Mouse (Mus musculus) urinary bladder, adult 18-20 months (tissue): ENCODE data around the gene Ugt1a5.

Source experiments
- DNase-seq, 2 experiments: peaks; one replicate each; pipeline ENCODE4 v3.0.0; 2022; ENCODE audit warnings: low spot score in 2 of 2, mixed read lengths in 2 of 2

Gene Ugt1a5

DNA sequence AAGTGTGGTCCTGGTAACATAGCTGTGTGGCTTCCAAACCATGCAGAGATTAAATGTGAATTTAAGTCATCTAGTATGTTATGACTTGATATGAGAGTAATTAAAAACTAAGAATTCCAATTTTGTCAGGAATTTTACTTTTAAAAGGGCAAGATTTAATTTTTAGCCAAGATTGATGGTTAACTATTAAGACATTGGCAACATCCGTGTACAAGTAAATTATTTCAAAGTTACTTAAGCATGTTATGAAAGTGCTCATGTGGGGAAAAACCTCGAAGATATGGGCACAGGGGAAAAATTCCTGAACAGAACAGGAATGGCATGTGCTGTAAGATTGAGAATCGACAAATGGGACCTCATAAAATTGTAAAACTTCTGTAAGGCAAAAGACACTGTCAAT, 31.6 kb downstream of the Ugt1a5 start:
- no peak for DNase-seq

DNA sequence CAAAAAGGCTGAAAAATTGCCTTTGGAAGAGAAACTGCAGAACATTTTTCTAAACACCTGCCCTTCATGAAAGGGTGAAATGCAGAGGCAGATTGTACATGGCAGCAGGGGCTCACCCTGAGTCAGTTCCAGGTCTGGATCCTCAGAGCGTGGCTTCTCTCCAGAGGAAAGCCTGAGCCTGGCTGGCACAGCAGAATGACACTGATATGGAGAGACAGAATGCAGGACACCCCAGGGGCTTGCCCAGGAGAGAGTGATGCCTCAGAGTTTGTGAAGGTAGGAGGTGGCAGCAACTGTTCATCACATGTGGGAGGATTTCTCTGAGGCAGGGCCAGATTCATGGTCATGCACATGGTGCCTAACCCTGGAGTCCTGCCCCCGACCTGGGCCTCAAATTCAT, 34.2 kb downstream of the Ugt1a5 start:
- DNase-seq = no peak

DNA sequence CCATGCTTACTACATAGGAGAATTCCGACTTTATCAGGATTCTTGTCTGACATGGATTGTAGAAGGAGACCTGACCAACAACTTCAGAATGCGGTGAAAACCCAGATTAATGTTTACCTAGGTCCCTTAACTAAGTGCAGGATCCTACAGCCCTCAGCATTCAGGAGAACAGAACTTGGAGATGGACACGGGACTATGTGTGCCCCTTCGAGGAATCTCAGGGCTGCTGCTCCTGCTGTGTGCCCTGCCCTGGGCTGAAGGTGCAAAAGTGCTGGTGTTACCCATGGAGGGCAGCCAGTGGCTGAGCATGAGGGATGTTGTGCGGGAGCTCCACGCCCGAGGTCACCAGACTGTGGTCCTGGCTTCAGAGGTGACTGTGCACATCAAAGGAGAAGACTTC, 34.6 kb downstream of the Ugt1a5 start, which contains the start of gene Ugt1a2:
TSS of gene Ugt1a2 (plus strand) at position 146 of the 400 bp plus-strand sequence.
- DNase-seq = no peak

DNA sequence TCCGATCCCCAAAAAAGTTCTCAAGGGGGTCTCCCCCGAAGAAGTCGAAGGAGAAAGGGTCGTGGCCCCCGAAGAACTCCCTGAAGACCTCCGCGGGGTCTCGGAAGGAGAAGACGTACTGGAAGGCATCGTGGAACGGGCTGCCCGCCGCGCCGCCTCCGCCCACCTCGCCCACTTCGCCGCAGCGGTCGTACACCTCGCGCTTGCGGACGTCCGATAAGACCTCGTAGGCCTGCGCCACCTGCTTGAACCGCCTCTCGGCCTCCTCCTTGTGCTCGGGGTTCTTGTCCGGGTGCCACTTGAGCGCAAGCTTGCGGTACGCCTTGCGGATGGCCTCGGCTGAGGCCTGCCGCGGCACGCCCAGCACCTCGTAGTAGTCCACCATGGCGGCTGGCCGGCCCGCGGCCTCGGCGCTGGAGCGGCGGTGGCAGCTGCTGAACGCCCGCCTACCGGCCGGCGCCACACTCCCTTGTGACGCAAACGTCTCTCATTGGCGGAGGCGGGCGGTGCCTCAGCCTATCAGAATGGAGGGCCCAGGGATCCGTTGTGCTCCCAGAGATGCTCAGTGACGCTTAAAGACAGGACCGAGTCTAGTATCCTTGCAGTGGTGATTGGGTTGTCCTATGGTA, 39.6 kb downstream of the Ugt1a5 start, which contains the start of gene Dnajb3:
TSS of gene Dnajb3 (minus strand) at position 489 of the 629 bp plus-strand sequence.
- no peak for DNase-seq

DNA sequence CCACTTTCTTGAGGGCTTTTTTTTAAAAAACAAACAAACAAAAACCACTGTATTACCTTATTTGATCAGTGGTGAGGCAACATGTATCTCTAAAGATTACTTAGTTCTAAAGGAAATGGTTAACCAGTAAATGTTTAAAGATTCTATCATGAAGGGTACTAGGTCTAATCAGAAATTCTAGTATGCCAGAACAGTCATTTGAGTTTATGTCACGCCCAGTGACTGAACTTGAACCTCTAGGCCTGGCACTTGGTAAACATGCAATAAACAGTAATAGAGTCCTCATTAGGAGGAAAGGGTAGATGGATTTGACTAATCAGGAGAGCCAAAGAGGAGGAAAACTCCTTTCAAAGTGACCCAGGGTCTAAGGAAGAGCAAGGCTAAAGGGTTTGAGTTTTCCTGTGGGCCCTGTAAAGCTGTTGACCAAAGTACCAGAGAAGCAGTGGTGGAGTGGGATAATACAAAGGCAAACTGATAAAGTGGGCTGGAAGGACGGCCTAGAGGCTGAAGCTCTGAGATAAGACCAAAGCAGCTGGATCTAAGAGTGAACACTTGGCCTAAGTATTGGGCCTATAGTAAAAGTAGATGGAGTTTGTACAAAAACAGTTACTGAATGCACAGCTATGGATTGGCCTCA, 41.1 kb downstream of the Ugt1a5 start:
- no peak for DNase-seq

DNA sequence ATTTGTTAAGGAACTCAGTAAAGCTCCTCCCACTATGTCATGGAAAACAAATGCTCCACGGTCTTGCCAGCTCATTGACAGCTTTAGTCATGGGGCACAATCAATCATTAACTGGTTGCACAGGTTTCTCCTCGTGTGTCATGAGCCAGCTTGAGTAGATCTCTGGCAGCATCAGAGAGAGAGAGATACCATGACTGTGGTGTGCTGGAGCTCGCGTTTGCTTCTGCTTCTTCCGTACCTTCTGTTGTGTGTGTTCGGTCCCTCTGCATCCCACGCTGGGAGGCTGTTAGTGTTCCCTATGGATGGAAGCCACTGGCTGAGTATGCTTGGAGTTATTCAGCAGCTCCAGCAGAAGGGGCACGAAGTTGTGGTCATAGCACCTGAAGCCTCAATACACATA, 46.0 kb downstream of the Ugt1a5 start, which contains the start of gene Ugt1a1:
TSS of gene Ugt1a1 (plus strand) at position 148 of the 400 bp plus-strand sequence.
- DNase-seq = peak; percentile 66 to 84

DNA sequence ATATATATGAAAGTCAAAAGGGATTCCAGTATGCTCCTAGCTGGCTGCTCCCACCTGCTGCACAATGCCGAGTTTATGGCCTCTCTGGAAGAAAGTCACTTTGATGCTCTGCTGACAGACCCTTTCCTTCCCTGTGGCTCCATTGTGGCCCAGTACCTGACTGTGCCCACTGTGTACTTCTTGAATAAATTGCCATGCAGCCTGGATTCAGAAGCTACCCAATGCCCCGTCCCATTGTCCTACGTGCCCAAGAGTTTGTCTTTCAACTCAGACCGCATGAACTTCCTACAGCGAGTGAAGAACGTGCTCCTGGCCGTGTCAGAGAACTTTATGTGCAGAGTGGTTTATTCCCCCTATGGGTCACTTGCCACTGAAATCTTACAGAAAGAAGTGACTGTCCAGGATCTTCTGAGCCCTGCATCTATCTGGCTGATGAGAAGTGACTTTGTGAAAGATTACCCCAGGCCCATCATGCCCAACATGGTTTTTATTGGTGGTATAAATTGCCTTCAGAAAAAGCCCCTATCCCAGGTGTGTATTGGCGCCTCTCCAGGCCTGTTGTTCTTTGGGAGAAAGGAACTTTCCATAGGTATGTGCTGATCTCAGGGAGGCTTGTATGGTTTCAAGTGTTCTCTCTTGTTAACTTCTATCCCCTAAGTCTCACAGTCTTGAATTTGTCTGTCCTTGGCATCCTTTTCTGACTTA, 46.7 kb downstream of the Ugt1a5 start:
- no peak for DNase-seq

DNA sequence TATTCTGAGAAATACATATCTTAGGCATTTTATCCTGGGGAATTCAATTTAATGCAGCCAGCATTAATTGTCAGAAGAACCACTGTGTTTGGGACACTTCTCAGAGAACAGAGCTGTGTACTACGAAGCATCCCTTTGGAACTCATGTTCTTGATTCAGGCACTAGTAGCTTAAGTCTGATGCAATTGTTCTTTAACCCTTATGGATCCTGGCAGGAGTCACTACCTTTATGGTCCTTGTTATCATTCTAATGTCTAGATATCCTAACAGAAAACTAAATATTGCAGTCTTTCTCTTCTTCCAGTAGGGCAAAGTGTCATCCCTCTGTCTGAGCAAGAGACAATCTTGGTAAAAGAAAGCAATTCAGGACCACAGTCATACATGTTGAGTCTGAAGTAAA, 47.2 kb downstream of the Ugt1a5 start:
- no peak for DNase-seq

DNA sequence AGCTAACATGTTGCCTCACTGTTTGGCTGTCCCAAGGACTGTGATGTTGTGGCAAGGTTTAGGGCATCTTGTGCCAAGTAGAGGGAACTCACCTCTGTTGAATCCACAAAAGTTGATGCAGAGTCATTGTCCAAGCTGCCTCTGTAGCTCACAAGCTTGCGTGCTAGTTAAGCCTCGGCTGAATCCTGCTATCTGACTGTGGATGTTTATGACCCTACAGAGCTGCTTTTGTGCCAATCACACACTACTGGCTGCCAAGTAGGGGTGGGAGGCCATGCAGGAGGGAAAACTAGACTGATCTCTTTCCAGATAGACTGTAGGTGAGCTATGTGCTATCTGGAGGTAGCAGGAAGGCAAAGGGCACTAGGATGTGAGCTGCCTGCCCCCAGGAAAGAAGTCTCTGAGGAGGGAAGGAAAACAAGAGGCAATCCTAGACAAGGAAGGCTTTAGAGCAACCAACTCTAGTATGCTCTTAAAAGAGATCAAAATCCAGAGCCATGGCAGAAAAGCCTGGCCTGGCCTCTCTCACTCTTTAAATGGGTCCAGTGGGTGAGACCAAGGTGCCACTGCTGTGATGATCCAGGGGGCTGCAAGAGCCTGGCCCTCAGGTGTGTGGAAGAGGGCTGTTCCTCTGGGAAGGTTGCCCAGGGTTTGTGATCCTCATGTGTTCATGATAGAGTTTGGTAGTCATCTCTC, 48.1 kb downstream of the Ugt1a5 start:
- DNase-seq = no peak

DNA sequence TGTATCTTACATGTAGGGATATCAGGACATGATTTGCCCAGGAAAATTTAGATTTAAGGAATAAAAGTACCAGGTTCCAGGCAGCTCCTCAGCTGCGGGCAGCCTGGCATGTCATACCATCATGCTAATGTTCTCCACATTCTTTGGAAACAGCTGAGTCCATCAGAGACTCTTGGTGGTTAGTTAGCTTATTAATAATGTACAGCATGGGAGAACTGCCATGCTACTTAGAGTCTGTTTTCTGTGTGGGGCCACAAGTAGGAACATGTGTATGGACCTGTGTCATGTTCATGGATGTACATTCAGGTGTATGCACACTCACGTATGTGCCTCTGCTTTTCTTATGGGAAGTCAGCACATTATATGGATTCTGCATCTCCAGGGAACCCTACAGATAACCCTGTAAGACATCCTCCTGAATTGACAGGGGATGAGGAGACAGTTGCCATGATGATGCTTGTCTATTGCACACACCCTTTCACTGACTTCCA, 48.7 kb downstream of the Ugt1a5 start:
- no peak for DNase-seq

DNA sequence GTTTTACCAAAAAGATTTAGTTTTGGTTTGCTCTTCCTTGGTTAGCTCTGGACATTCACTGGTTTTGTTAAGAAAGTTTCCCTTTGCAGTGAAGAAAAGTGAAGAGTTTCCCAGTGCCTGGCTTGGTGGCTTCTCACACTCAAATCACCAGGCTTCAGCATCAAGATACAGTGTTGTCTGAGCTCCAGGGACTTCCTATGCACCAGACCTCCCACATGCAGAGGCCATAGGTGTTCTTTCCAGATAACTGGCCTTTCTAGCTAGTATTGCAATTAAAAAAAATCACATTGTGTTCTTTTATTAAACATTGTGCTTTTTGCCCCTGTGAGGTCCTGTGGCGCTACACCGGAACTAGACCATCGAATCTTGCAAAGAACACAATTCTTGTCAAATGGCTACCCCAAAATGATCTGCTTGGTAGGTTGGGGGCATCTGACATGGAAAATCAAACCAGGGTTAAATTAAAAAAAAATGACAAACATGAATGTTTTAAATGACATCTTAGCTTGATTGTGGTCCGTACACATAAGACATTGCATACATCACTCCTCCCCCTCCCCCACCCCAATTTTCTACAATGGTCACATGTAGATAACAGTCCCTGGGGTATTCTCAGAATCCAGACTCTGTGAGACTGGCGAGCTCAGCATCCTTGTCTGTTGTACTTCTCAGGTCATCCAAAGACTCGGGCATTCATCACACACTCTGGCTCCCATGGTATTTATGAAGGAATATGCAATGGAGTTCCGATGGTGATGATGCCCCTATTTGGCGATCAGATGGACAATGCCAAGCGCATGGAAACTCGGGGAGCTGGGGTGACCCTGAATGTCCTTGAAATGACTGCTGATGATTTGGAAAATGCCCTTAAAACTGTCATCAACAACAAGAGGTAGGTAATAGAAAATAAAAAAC, 49.9 kb downstream of the Ugt1a5 start:
- no peak for DNase-seq

DNA sequence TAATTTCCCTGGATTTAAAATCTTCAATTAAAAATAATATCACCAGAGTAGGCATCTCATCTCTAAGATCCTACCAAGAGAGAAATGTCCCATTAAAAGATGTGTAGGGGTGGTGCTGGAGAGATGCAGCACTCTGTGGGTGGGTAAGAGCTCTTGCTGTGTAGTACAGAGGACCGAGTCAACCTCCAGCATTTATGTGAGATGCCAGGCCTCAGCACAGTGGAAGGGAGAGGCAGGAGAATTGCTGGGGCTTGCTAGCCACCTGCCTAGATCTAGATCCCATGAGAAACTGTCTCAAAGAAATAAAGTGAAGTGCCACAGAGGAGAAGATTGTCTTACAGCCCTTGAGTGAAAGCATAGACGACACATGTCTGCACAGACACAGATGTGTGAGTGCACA, 50.7 kb downstream of the Ugt1a5 start:
- DNase-seq = no peak

DNA sequence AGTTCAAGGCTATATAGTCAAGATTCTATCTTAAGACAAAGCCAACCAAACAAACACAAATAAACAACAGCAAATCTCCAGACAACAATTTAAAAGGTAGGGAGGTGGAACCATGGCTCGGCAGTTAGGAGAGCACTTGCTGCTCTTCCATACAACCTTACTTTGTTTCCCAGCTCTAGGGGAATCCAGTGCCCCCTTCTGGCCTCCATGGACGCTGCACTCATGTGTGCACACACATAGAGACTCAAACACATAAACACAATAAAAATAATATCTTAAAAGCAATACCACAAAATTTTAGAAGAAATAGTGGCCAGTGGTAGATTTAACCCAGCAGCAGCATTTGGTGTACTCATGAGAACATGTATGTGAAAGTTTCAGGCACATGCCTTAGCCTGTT, 51.3 kb downstream of the Ugt1a5 start:
- DNase-seq = no peak

DNA sequence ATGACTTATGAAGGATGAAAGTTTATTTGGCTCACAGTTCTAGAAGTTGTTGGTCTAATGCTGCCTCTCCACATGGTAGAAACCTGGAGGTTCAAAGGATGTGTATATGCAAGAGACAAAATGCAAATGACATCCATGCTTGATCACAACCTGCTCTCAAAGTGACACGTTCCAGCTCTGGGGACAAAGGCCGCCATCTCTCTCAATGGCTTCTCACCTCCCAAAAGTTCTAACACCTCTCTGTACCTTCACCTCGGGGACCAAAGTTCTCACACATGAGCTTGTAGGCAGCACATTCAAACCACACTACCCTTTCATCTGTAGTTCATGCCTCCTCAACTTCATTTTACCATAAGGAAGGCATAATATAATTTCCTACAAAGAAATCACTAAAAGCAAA, 51.8 kb downstream of the Ugt1a5 start:
- no peak for DNase-seq

DNA sequence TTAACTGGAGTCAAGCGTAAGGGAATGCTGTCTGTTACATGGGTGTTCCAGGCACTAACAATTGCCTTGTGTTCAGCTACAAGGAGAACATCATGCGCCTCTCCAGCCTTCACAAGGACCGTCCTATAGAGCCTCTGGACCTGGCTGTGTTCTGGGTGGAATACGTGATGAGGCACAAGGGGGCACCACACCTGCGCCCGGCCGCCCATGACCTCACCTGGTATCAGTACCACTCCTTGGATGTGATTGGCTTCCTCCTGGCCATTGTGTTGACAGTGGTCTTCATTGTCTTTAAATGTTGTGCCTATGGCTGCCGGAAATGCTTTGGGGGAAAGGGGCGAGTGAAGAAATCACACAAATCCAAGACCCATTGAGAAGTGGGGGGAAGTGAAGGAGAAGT, 52.2 kb downstream of the Ugt1a5 start:
- peak in 1 of 2 experiments; percentile 21 for DNase-seq

DNA sequence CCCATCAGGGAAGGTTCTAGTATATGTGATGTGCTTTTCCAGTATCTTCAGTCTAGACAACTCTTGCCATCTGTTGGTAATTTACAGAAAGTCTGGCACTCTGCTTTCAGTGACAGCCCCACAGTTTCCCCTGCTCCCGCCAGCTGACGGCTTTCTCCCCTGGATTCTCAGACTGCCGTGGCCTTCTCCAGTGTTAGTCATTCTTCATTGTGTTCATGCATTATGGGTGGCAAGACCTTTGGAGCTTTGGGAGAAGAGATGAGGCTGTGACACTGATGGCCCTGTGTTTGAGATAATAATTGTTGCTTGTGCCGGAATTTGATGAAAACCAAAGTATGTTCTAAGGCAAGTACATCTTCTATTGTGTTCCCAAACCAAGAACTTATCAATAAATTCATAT, 52.8 kb downstream of the Ugt1a5 start:
- no peak for DNase-seq

DNA sequence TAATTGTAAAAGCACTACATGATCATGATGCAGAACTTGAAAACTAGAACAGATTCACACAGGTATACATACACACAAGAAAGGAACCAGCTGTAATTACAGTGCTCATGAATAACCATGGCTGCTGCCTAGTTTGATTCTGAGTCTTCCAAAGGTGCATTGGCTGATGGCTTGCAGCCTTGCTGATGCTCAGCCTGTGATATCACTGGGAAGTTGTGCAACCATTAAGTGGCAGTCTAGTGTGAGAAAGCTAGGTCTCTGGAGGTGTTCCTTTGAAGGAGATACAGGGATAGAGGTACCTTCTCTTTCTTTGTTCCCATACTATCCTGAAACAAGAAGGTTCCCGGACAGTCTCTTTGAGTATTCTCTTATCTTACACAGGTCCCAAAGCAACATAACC, 53.2 kb downstream of the Ugt1a5 start:
- DNase-seq = no peak

DNA sequence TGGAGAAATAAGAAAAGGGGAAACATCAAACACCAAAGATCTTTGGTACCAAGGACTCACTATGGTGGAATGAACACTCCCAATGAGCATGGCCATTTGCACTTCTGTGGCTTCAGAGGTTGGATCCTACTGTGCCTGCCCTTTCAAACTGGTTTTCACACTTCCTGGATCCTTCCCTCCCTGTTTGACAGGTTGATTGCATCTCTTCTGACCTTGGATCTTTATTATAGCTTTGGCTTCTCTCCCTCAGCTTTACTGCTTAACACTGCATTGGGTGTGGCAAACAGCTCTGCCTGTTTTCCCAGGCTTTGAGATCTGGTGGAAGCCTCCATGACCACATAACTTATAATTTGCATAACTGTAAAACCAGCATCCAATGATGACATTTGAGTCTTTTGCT, 54.5 kb downstream of the Ugt1a5 start:
- peak in 1 of 2 experiments; percentile 20 for DNase-seq

DNA sequence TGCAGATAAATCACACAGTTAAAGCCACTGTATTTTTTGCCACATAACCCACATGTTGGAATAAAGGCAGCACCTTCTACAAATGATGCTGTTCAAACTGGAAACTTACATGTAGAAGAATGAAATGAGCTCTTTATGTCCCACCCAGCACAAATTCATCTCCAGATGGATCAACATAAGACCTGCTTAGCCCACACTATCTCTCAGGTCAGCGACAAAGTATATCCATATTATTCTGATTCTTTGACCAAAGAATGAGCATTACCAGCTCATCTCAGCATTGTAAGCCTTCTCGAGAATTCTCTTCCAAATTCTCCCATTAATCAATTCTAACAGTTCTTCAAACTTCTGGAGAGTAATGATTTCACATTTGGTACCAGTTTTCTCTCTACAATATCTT, 56.4 kb downstream of the Ugt1a5 start:
- no peak for DNase-seq

DNA sequence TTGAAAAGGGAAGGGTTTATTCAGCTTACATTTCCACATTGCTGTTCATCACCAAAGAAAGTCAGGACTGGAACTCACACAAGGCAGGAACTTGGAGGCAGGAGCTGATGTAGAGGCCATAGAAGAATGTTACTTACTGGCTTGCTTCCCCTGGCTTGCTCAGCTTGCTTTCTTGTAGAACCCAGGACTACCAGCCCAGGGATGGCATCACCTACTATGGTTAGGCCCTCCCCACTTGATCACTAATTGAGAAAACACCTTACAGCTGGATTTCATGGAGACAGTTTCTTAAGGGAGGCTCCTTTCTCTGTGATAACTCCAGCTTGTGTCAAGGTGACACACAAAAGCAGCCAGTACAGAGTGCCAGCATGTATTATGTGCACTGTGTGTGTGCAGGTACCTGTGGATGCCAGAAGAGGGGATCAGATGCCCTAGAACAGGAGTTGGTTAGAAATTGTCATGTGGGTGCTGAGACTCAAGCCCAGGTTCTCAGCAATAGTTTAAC, 57.3 kb downstream of the Ugt1a5 start:
- DNase-seq = peak in 1 of 2 experiments; percentile 8

DNA sequence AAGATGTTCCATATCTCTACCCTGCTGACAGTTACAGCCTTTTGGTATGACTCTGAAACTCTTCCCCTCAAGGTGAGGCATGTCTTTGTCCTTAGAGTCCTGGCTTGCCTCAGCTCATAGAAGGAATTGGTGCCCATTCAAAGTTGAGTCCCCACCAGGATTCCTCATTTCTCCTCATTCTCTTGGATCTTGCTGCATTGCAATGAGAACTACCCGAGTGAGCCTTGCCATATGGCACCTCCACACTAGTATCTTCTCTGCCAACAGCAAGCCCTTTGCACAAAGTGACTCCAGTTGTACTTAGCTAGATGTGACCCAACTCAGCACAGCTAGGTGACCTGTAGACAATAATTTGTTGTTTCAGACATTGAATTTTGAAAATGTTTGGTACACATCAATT, 57.8 kb downstream of the Ugt1a5 start:
- DNase-seq = peak in 1 of 2 experiments; percentile 10
